Mouse (Mus musculus) neural tube, embryonic 15.5 days (tissue): ENCODE results near the gene Sik3. TPM values are rescaled to one million over a fixed set of nuclear protein-coding genes. Genes with fewer than 3 reads are reported as not detected.

Experiments
- ATAC-seq: fragments of 200-750 bp; cut with Nextera tagmentation; 2 replicates; pipeline ENCODE4 v1.8.0; 2017; ENCODE audit warnings: mild to moderate bottlenecking, moderate TSS enrichment, moderate library complexity; ENCODE audit not compliant: low FRiP score
- H3K27ac ChIP-seq: fragments of 300-500 bp; sonication (generic); replicated peaks from 2 replicates; pipeline ENCODE4 v1.5.1; 2015; ENCODE audit warnings: mild to moderate bottlenecking, inconsistent platforms
- H3K27me3 ChIP-seq: fragments of 300-500 bp; sonication (generic); replicated peaks from 2 replicates; pipeline ENCODE4 v1.6.1; 2015; ENCODE audit warnings: inconsistent platforms
- H3K36me3 ChIP-seq: fragments of 300-500 bp; sonication (generic); 2 replicates; pipeline ENCODE4 v1.6.1; 2015; ENCODE audit warnings: inconsistent platforms
- H3K4me1 ChIP-seq: fragments of 300-500 bp; sonication (generic); 2 replicates; pipeline ENCODE4 v1.6.1; 2015; ENCODE audit warnings: inconsistent platforms
- H3K4me2 ChIP-seq: fragments of 300-500 bp; sonication (generic); 2 replicates; pipeline ENCODE4 v1.6.1; 2015; ENCODE audit warnings: inconsistent platforms, mild to moderate bottlenecking, moderate library complexity
- H3K4me3 ChIP-seq: fragments of 300-500 bp; sonication (generic); replicated peaks from 2 replicates; pipeline ENCODE4 v1.5.1; 2015; ENCODE audit warnings: mild to moderate bottlenecking, inconsistent platforms
- H3K9ac ChIP-seq: fragments of 300-500 bp; sonication (generic); replicated peaks from 2 replicates; pipeline ENCODE4 v1.6.1; 2015; ENCODE audit warnings: mild to moderate bottlenecking, inconsistent platforms
- H3K9me3 ChIP-seq: fragments of 300-500 bp; sonication (generic); replicated peaks from 2 replicates; pipeline ENCODE4 v1.6.1; 2016; ENCODE audit warnings: inconsistent platforms
- WGBS: fragments of 180-500 bp; shearing (Covaris S2); methylation state at CpG from one replicate; pipeline ENCODE4 v1.1.7; 2015; ENCODE audit warnings: mixed read lengths; 5-methylcytosine and 5-hydroxymethylcytosine counted together
- polyA plus RNA-seq: library from polyadenylated mRNA; unstranded; fragments of >200 nt; fragmentation: Nextera tagmentation; extraction: Ambion mirVana; gene quantifications from 2 replicates; pipeline ENCODE4 v1.2.1, GENCODE M21; 2015

Sik3 gene
- polyA plus RNA-seq, 1 experiment from 2014 or later = 9.9 TPM

DNA sequence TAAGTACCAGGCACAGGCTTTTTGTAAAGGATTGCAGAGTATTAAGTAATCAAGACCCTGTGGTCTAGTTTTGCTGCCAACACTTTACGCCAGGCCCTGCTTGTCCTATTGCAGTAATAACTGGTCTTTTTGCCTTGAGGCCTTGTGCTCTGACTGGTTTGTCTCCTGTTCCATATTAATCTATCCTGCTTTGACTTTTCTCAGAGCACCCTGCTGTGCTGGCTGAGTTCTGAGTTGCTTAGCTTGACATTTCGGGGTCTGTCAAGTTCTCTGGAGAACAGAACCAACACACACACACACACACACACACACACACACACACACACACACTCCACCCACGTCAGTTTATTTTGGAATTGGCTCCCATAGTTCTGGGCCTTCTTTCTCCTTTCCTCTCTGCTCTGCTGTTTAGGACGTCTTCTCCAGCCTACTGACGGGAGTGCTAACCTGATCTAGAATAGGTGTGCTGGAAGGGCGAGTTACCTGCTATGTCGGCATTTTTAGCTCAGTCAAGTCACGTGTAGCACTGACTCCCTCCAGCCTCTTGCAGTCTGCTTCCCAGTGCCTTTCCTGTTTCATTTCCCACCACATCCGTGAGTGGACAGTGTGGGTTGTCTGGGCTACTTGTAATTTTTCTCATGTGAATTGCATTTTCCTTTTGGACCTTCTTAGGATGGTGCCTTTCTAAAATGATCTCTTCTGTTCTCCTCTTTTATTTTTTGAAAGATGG is 49.2 kb downstream of the Sik3 start:
- no peak for ATAC-seq
- Histone ChIP-seq H3K27ac (no peak overlapping the region), H3K36me3 (no peaks in the 10 kb centered on the region), H3K4me2 (no peak overlapping the region), H3K4me3 (no peak overlapping the region), H3K4me1 (peaks cover 4% of the 10 kb centered on the region; the same call in 1 of the 2 replicates), H3K9ac (no peak overlapping the region), H3K27me3 (no peaks in the 10 kb centered on the region), H3K9me3 (no peaks in the 10 kb centered on the region)
- WGBS = 82% methylated on average over 9 of the region's 9 CpGs

DNA sequence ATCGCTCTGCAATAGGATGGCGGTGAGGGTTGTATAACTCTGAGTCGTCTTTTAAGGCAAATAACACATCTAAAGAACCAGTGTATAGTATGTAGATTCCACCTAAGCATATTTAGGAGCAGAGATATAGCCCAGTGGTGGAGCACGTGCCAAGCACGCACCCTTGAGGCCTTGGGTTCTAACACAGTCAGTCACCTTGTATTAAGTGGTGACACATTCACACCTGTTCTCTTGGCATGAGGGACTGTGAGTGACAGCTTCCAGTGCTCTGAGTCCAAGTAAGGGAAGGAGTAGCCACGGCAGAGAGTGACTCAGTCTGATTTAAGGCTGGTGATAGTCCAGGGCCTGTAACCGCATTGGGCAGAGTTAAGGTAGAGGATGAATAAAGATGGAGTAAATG is 51.7 kb downstream of the Sik3 start:
- ATAC-seq = no peak
- 94% methylated on average over 7 of the region's 7 CpGs for WGBS
- Histone ChIP-seq H3K4me3 (no peak overlapping the region), H3K9me3 (no peaks in the 10 kb centered on the region), H3K4me2 (no peak overlapping the region), H3K27me3 (no peaks in the 10 kb centered on the region), H3K27ac (no peak overlapping the region), H3K9ac (no peak overlapping the region), H3K36me3 (no peaks in the 10 kb centered on the region), H3K4me1 (peaks cover 4% of the 10 kb centered on the region; the same call in 1 of the 2 replicates)

DNA sequence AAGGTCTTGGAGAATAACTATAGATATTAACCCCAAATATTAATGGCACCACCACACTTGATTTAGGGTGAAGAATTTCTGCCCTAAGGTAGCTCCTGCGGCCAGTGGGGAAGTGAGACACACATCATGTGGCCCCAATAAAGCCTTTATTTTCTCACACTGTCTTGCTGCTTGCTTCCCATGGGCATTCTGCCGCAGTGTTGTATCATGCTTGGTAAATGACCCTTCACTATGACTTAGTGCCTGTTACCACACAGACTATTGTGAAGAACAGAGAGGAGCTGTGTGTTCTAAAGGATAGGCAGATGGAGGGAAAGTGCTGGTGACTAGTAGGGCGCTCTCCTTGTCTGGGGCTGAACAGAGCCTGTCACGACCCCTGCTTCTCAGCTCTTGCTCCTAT is 54.1 kb downstream of the Sik3 start:
- no peaks in the 10 kb centered on the region for H3K36me3 ChIP-seq
- no peaks in the 10 kb centered on the region for H3K9me3 ChIP-seq
- no peak overlapping the region for H3K9ac ChIP-seq
- peaks cover 18% of the 10 kb centered on the region; the same call in 1 of the 2 replicates for H3K4me1 ChIP-seq
- no peak overlapping the region for H3K4me3 ChIP-seq
- H3K27me3 ChIP-seq = no peaks in the 10 kb centered on the region
- no peak overlapping the region for H3K4me2 ChIP-seq
- 38% methylated on average over 4 of the region's 4 CpGs for WGBS
- no peak overlapping the region for H3K27ac ChIP-seq
- no peak for ATAC-seq

DNA sequence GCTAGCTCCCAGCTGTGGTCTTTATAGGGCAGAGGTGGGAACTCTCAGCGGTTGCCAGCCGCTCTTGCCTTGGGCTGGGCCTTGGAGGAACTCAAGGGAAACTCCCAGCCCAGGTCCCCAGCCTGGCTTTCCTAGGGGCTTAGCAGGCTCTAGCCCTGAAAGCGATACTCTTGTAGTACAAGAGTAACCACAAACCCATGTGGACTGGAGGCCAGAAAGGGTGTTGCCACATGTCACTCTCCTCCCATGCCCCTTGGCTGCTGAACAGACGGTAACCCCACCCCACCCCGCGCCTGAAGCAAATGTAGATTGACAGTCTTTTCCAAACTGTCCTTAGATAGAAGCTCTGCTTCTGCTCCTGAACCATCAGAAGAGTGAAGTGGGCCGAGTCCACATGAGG is 55.1 kb downstream of the Sik3 start:
- ATAC-seq = no peak
- H3K36me3 ChIP-seq = no peaks in the 10 kb centered on the region
- no peaks in the 10 kb centered on the region for H3K27me3 ChIP-seq
- no peak overlapping the region for H3K4me2 ChIP-seq
- no peak overlapping the region for H3K4me3 ChIP-seq
- peaks cover 14% of the 10 kb centered on the region; the same call in 1 of the 2 replicates for H3K4me1 ChIP-seq
- no peak overlapping the region for H3K27ac ChIP-seq
- H3K9me3 ChIP-seq = no peaks in the 10 kb centered on the region
- WGBS = 77% methylated on average over 7 of the region's 7 CpGs
- no peak overlapping the region for H3K9ac ChIP-seq

DNA sequence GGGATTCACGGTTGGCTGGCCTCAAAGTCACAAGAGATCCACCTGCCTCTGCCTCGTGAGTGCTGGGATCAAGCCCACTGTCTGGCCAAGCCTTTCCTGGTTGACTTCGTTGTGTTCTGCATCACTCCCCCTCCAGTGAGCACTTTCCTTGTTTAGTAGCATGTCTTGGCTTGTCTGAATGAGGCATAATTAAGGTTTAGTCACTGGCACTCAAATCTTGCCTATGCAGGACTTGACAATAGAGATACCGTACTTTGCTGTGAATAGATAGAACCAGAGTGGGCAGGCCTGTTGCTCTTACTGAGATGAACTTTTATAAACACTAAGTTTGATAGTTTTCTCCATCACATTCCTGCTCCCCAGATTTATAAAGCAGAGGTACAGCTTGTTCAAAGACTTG is 56.4 kb downstream of the Sik3 start:
- Histone ChIP-seq H3K9me3 (no peaks in the 10 kb centered on the region), H3K27me3 (no peaks in the 10 kb centered on the region), H3K27ac (no peak overlapping the region), H3K9ac (no peak overlapping the region), H3K4me1 (peaks cover 14% of the 10 kb centered on the region; the same call in 1 of the 2 replicates), H3K4me3 (no peak overlapping the region), H3K4me2 (no peak overlapping the region), H3K36me3 (no peaks in the 10 kb centered on the region)
- WGBS = 82% methylated on average over 4 of the region's 4 CpGs
- ATAC-seq = no peak

DNA sequence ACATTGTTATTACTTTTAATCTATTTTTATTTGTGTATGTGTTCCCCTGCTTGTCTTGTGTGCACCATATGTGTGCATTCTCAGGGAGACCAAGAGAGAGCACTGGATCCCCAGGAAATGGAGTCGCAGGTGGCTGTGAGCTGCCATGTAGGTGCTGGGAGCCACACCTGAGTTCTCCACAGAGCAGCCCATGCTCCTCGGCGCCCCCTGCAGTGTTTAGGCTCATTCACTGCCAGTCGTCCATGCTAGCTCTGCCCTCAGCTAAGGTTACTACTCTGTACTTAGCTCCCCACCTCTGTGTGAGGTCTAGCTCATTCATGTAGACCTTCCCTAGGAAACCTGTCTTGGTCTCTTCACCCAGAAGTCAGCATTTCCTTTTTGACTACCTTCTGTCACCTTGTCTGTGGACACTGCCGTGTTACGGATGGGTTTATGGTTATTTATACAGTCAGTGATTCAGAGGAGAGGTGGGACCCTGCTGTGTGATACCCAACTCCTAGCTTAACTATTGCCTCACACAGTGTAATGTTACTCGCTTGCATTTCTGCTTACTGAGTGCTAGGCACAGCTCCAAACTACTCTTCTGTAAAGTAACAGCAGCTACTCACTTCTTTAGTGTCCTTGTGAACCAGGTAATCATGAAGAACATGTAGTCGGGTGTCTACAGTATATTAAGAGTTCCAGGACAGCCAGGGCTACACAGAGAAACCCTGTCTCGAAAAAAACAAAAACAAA is 59.6 kb downstream of the Sik3 start:
- Histone ChIP-seq H3K4me2 (no peak overlapping the region), H3K27me3 (no peaks in the 10 kb centered on the region), H3K9ac (no peak overlapping the region), H3K36me3 (no peaks in the 10 kb centered on the region), H3K27ac (no peak overlapping the region), H3K4me3 (no peak overlapping the region), H3K4me1 (peaks cover 14% of the 10 kb centered on the region; the same call in 1 of the 2 replicates), H3K9me3 (no peaks in the 10 kb centered on the region)
- WGBS = 60% methylated on average over 9 of the region's 9 CpGs
- no peak for ATAC-seq

DNA sequence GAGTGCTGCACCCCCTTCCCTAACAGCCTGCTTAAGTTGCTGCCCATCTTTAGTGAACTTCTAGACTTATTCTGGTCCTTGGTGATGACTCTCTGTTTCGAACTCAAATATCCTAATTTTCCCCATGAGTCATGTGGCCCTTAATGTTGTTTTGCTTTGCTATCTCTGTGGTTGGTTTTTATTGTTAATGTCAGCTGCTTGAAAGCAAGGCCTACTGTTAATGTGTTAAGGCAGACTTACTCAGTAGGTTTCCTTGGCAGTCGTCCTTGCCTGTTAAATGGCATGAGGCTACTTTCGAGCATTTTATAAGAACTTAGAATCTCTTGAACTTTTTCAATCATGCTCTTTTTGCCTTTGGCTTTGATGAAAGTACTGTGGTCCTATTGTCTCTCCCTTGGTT is 60.8 kb downstream of the Sik3 start:
- no peaks in the 10 kb centered on the region for H3K36me3 ChIP-seq
- H3K4me2 ChIP-seq = no peak overlapping the region
- no peak for ATAC-seq
- H3K9me3 ChIP-seq = no peaks in the 10 kb centered on the region
- no peak overlapping the region for H3K9ac ChIP-seq
- H3K4me3 ChIP-seq = no peak overlapping the region
- no peak overlapping the region for H3K27ac ChIP-seq
- peaks cover 14% of the 10 kb centered on the region; the same call in 1 of the 2 replicates for H3K4me1 ChIP-seq
- WGBS = 72% methylated on average over 3 of the region's 3 CpGs
- H3K27me3 ChIP-seq = no peaks in the 10 kb centered on the region

DNA sequence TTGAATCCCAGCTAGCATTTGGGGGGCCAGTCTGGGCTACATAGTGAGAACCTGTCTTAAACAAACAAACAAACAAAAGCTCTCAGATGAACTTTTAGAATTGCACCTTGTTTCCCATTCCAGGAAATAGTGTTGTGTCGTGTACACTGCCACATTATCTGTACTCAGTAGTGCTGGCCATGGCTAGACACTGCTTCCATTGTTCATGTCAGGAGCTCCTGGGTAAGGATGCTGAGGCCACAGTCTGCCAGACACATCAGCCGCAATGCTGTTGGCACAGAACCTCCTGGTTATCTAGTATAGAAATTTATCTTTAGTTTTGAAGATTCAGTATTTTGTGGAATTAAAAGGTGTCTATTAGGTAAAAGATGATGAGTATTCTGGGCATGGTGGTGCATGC is 63.0 kb downstream of the Sik3 start:
- WGBS = 70% methylated on average over 2 of the region's 2 CpGs
- H3K4me1 ChIP-seq = peaks cover 6% of the 10 kb centered on the region; the same call in 1 of the 2 replicates
- no peak overlapping the region for H3K27ac ChIP-seq
- H3K27me3 ChIP-seq = no peaks in the 10 kb centered on the region
- H3K9ac ChIP-seq = no peak overlapping the region
- H3K4me3 ChIP-seq = no peak overlapping the region
- H3K9me3 ChIP-seq = no peaks in the 10 kb centered on the region
- H3K36me3 ChIP-seq = no peaks in the 10 kb centered on the region
- no peak overlapping the region for H3K4me2 ChIP-seq
- ATAC-seq = no peak

DNA sequence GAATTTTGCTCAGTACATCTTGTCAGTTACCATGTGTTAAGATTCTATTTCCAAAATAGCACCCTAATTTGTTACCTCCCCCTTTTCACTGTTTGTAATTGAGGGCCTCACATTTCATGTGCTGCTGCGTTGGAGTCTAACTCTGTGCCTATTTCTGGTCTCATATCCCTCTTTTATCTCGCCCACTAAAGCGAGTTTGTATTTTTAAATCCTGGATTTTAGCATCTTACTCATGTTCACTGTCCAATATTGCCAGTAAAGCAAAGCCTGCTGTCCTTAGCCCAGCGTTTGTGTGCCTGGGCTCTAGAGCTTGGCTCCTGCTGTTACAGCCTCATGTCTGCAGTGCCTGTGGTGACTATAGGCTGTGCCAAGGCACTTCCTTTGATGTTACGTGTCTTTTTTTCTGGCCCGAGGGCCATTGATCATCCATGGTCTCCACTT is 69.8 kb downstream of the Sik3 start:
- WGBS = 63% methylated on average over 6 of the region's 6 CpGs
- no peak for ATAC-seq

DNA sequence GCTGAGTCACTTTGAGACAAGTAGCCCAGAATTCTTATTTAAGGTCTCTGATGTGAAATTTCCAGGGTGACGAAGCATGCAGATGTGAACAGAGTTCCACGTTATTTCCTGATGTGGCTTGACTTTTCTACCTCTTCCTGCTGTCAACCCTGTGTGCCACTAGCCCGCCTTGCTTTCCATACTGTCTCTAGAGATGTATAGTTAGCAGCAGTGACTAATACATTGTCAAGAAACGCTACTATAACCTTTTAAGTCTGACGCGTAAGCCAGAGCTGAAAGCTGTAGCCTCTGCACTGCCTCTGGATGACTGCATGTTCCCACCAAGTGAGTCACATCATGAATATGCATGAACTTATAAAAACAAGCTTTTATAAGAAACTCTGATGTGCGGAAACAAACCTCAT is 70.9 kb downstream of the Sik3 start:
- H3K27ac ChIP-seq = no peak overlapping the region
- H3K9ac ChIP-seq = no peak overlapping the region
- H3K36me3 ChIP-seq = no peaks in the 10 kb centered on the region
- no peaks in the 10 kb centered on the region for H3K9me3 ChIP-seq
- peaks cover 28% of the 10 kb centered on the region for H3K4me1 ChIP-seq
- WGBS = 73% methylated on average over 7 of the region's 7 CpGs
- H3K27me3 ChIP-seq = no peaks in the 10 kb centered on the region
- no peak for ATAC-seq
- no peak overlapping the region for H3K4me3 ChIP-seq
- no peak overlapping the region for H3K4me2 ChIP-seq

More for the DNA sequence above, 69.8 kb downstream of the Sik3 start:
- H3K27me3 ChIP-seq = no peaks in the 10 kb centered on the region
- no peak overlapping the region for H3K4me3 ChIP-seq
- H3K36me3 ChIP-seq = no peaks in the 10 kb centered on the region
- H3K4me1 ChIP-seq = peaks cover 27% of the 10 kb centered on the region
- H3K4me2 ChIP-seq = no peak overlapping the region
- no peak overlapping the region for H3K9ac ChIP-seq
- no peak overlapping the region for H3K27ac ChIP-seq
- no peaks in the 10 kb centered on the region for H3K9me3 ChIP-seq

DNA sequence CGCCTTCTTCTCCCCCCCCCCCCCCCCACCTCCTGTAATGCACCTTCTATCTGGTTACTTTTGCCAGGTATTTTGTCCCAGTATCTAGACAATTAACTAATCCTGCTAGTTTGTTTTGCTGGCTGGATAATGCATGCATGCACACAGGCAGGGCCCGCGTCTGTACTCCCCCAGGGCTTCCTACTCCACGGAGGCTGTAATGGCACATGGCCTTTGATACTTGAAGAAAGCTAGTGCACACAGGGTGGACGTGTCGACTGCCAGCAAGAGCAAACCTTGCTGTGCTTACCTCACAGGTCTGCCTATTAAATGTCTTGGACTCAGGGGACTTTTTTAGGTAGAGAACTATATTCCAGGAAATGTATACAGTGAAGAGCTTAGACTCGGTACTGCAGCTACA is 73.3 kb downstream of the Sik3 start:
- Histone ChIP-seq H3K36me3 (no peaks in the 10 kb centered on the region), H3K9ac (no peak overlapping the region), H3K4me2 (no peak overlapping the region), H3K4me3 (no peak overlapping the region), H3K9me3 (no peaks in the 10 kb centered on the region), H3K27me3 (no peaks in the 10 kb centered on the region), H3K27ac (no peak overlapping the region), H3K4me1 (peaks cover 28% of the 10 kb centered on the region)
- WGBS = 69% methylated on average over 7 of the region's 7 CpGs
- ATAC-seq = no peak

DNA sequence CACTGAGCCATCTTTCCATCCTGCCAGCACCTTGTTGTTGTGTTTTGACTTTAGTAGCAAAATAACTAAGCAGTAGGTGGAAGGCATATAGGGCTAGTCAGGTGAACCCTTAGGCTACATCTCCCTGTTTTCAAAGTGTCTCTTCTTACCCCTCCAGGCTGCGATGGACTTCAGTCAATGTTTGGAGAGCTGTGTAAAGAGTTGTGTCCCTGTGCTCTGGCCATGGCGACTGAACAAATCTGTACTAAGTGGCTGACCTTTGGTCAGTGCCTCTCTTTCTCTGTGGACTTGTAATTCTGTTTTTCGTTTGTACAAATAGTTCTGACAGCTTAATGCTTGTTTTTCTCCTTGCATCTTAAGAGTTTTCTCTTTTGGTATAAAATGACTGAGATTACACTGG is 74.2 kb downstream of the Sik3 start:
- Histone ChIP-seq H3K9me3 (no peaks in the 10 kb centered on the region), H3K27me3 (no peaks in the 10 kb centered on the region), H3K9ac (no peak overlapping the region), H3K4me2 (no peak overlapping the region), H3K4me1 (peaks cover 27% of the 10 kb centered on the region), H3K4me3 (no peak overlapping the region), H3K27ac (no peak overlapping the region), H3K36me3 (no peaks in the 10 kb centered on the region)
- no peak for ATAC-seq
- WGBS = 84% methylated on average over 3 of the region's 3 CpGs
